Mouse (Mus musculus) neural tube, embryonic 14.5 days (tissue): ENCODE measurements around the gene Gm49395. TPM values are rescaled to one million over a fixed set of nuclear protein-coding genes. Genes with fewer than 3 reads are reported as not detected.
A peak's percentile ranks its signal among the peaks of the same experiment; 100 is the strongest.

Experiments
- ATAC-seq: fragments of 200-750 bp; cut with Nextera tagmentation; 2 replicates; pipeline ENCODE4 v1.8.0; 2017; ENCODE audit warnings: low read depth, mild to moderate bottlenecking, moderate TSS enrichment, moderate library complexity
- H3K27ac ChIP-seq: fragments of 300-500 bp; sonication (generic); 2 replicates; pipeline ENCODE4 v1.5.1; 2014; ENCODE audit warnings: low read depth, mild to moderate bottlenecking, control low read depth, low read length, moderate library complexity, mixed read lengths
- H3K27me3 ChIP-seq: fragments of 300-500 bp; sonication (generic); 2 replicates; pipeline ENCODE4 v1.6.1; 2014; ENCODE audit warnings: low read length; ENCODE audit not compliant: control insufficient read depth, insufficient read depth
- H3K36me3 ChIP-seq: fragments of 300-500 bp; sonication (generic); 2 replicates; pipeline ENCODE4 v1.6.1; 2014; ENCODE audit warnings: low read length, mixed read lengths; ENCODE audit not compliant: control insufficient read depth, insufficient read depth
- H3K4me1 ChIP-seq: fragments of 300-500 bp; sonication (generic); 2 replicates; pipeline ENCODE4 v1.6.1; 2014; ENCODE audit warnings: low read length; ENCODE audit not compliant: control insufficient read depth, insufficient read depth
- H3K4me2 ChIP-seq: fragments of 300-500 bp; sonication (generic); 2 replicates; pipeline ENCODE4 v1.6.1; 2014; ENCODE audit warnings: mild to moderate bottlenecking, low read depth, low read length, control low read depth
- H3K4me3 ChIP-seq: fragments of 300-500 bp; sonication (generic); 2 replicates; pipeline ENCODE4 v1.5.1; 2014; ENCODE audit warnings: low read depth, low read length, control low read depth, mixed read lengths
- H3K9ac ChIP-seq: fragments of 300-500 bp; sonication (generic); replicated peaks from 2 replicates; pipeline ENCODE4 v1.6.1; 2014; ENCODE audit warnings: low read depth, mild to moderate bottlenecking, control low read depth, low read length, mixed read lengths
- H3K9me3 ChIP-seq: fragments of 300-500 bp; sonication (generic); 2 replicates; pipeline ENCODE4 v1.6.1; 2016; ENCODE audit warnings: low read length; ENCODE audit not compliant: control insufficient read depth
- WGBS: fragments of 180-500 bp; shearing (Covaris S2); extraction: QIAGEN DNeasy Blood & Tissue Kit; methylation state at CpG from one replicate; pipeline ENCODE4 v1.1.7; 2014; 5-methylcytosine and 5-hydroxymethylcytosine counted together
- polyA plus RNA-seq: library from polyadenylated mRNA; unstranded; fragments of >200 nt; fragmentation: Nextera tagmentation; extraction: Ambion mirVana; gene quantifications from 2 replicates; pipeline ENCODE4 v1.2.1, GENCODE M21; 2014

Gene Gm49395
- polyA plus RNA-seq, 1 experiment from 2014 or later, result 1.8 TPM

GRCm38 (mm10) chr13:114999582-114999981 lies 102.1 kb downstream of the Gm49395 start:
- no peak overlapping the region for H3K27ac ChIP-seq
- H3K9ac ChIP-seq, result no peak overlapping the region
- no peak overlapping the region for H3K4me3 ChIP-seq
- no peak for ATAC-seq
- H3K9me3 ChIP-seq, result no peaks in the 10 kb centered on the region
- 86% methylated on average over 4 of the region's 4 CpGs for WGBS
- no peaks in the 10 kb centered on the region for H3K27me3 ChIP-seq
- no peak overlapping the region for H3K4me2 ChIP-seq
- no peaks in the 10 kb centered on the region for H3K36me3 ChIP-seq
- H3K4me1 ChIP-seq, result no peaks in the 10 kb centered on the region

- no peak overlapping the region for H3K9ac ChIP-seq
- peaks cover 1% of the 10 kb centered on the region; the same call in 1 of the 2 replicates for H3K4me1 ChIP-seq
- 94% methylated on average over 10 of the region's 10 CpGs for WGBS
- no peaks in the 10 kb centered on the region for H3K27me3 ChIP-seq
- no peaks in the 10 kb centered on the region for H3K36me3 ChIP-seq
- no peak overlapping the region for H3K27ac ChIP-seq
- no peak overlapping the region for H3K4me2 ChIP-seq
- H3K9me3 ChIP-seq, result no peaks in the 10 kb centered on the region
- no peak overlapping the region for H3K4me3 ChIP-seq
- no peak for ATAC-seq
Measured at GRCm38 (mm10) chr13:114998100-114998499, 103.6 kb downstream of the Gm49395 start.

GRCm38 (mm10) chr13:114992260-114993014 lies 109.3 kb downstream of the Gm49395 start:
- H3K27me3 ChIP-seq, result no peaks in the 10 kb centered on the region
- no peak overlapping the region for H3K9ac ChIP-seq
- H3K36me3 ChIP-seq, result no peaks in the 10 kb centered on the region
- ATAC-seq, result peak; percentile 91
- H3K4me3 ChIP-seq, result no peak overlapping the region
- 0 out of 2 replicates have a peak overlapping the region, but pooled peaks have one; percentile 12 for H3K27ac ChIP-seq
- H3K4me1 ChIP-seq, result peaks cover 8% of the 10 kb centered on the region; the same call in 1 of the 2 replicates
- peak overlapping the region; percentile 7; the same call in 1 of the 2 replicates for H3K4me2 ChIP-seq
- H3K9me3 ChIP-seq, result no peaks in the 10 kb centered on the region
- 11% methylated on average over 14 of the region's 14 CpGs for WGBS

- Histone ChIP-seq H3K4me2 (no peak overlapping the region), H3K9ac (no peak overlapping the region), H3K4me1 (peaks cover 3% of the 10 kb centered on the region; the same call in 1 of the 2 replicates), H3K27ac (no peak overlapping the region), H3K9me3 (no peaks in the 10 kb centered on the region), H3K27me3 (no peaks in the 10 kb centered on the region), H3K36me3 (no peaks in the 10 kb centered on the region), H3K4me3 (no peak overlapping the region)
- WGBS, result 40% methylated on average over 6 of the region's 6 CpGs
- ATAC-seq, result no peak
Measured at GRCm38 (mm10) chr13:114987668-114988067, 114.1 kb downstream of the Gm49395 start.

- H3K36me3 ChIP-seq, result no peaks in the 10 kb centered on the region
- H3K9ac ChIP-seq, result no peak overlapping the region
- no peak for ATAC-seq
- no peak overlapping the region for H3K27ac ChIP-seq
- H3K4me2 ChIP-seq, result no peak overlapping the region
- H3K4me3 ChIP-seq, result no peak overlapping the region
- H3K9me3 ChIP-seq, result no peaks in the 10 kb centered on the region
- no peaks in the 10 kb centered on the region for H3K27me3 ChIP-seq
- peaks cover under 1% of the 10 kb centered on the region; the same call in 1 of the 2 replicates for H3K4me1 ChIP-seq
- 49% methylated on average over 2 of the region's 2 CpGs for WGBS
Measured at GRCm38 (mm10) chr13:114987161-114987560, 114.6 kb downstream of the Gm49395 start.

Other genes with a start within 250 kb of the Gm49395 start
- 1.3 and 1.9 TPM in 2 replicates for gene Itga2, start 169.8 kb downstream of the Gm49395 start, polyA plus RNA-seq
- 5.6 and 6.5 TPM in 2 replicates for gene Pelo, start 11.7 kb downstream of the Gm49395 start, polyA plus RNA-seq
- gene Itga1, start within 50 bp of the Gm49395 start, polyA plus RNA-seq, result 4.6 and 9.7 TPM in 2 replicates